Mouse (Mus musculus): ENCODE measurements around the gene Apod.
A peak's percentile ranks its signal among the peaks of the same experiment; 100 is the strongest.
"Not testable (repeated sequence)": the region's sequence is repeated elsewhere in the genome, so short reads cannot be mapped to it uniquely, and the experiment has no call there.

Gene Apod

DNA sequence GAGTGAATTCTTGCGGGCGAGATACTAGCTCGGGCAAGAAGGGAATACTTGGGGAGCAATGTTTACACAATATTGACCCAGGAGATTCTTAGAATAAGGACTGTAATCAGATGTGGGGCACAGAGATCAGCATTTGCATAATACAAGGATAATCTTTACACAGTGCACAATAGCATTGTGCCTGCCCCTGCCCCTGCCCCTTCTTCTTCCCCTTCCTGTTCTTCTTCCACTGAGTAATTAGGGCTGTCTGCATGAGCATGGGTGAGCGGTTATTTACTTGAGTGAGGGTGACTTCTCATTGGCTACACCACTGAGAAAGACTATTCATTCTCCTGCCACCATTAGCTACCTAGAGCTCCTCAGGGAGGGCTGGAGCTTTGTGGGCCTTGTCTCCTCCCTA is 6.9 kb upstream of the Apod start:
- DNase-seq (ENCODE audit: low spot score in 2 of 2): no peak

DNA sequence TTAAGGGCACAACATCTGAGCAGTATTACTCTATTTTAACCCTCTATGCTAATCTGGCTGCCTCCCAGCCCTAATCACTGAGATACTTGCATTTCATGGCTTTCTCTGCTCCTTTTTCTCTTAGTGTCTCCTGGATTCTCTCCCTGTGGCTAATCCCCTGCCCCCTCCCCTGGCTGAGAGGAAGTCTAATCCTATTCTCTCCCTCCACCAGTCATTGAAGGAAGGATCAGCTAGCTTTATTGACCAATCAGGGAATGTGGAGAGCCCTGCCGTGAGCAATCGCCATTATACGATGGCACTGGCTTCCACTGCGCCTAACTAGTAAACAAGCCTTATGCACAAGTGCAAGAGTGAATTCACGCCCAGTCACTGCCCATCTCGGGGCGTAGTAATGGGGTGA is 6.3 kb upstream of the Apod start:
- DNase-seq (ENCODE audit: low spot score in 2 of 2): no peak

DNA sequence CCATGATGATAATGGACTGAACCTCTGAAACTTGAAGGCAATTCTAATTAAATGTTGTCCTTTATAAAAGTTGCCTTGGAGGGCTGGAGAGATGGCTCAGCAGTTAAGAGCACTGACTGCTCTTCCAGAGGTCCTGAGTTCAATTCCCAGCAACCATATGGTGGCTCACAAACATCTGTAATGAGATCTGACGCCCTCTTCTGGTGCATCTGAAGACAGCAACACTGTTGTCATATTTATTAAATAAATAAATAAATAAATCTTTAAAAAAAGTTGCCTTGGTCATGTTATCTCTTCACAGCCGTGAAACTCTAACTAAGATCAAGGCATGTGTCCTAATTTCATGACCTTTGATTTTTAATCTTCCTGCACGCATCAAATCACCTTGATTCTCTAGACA is 5.1 kb upstream of the Apod start:
- not testable (repeated sequence) for DNase-seq (ENCODE audit: low spot score in 2 of 2)

DNA sequence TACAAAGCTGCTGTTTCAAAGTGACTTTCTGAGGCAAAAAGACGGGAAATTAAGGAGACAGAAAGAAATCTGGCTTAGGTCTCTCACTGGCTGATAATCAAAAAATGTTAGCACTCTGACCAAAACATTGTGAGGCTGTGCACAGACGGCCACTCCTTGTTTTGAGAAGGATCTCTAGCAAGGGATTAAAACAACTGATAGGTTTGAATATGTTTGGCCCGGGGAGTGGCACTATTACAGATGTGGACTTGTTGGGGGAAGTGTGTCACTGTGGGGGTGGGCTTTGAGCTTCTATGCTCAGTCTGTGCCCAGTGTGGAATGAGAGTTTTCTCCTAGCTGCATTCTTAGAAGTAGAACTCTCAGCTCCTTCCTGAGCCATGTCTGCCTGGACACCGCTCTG is 4.7 kb upstream of the Apod start:
- no peak for DNase-seq (ENCODE audit: low spot score in 2 of 2)

DNA sequence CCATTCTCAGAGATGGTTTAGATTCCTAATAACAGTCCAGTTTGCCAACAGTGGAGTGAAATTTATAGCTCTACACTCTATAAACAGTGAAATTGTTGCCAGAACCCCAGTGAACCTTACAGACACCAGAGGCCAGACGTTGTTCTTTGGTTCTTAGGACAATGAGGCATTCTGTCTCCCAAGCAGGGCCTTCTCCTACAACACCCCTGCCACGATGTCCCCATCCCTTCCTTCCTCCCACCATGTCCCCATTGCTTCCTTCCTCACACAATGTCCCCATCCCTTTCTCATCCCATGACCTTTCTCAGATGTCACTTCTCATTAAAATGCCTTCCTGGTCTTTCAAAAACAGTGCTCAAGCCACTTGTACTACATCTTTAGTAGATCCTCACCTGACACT is 3.8 kb upstream of the Apod start:
- DNase-seq (ENCODE audit: low spot score in 2 of 2): no peak

DNA sequence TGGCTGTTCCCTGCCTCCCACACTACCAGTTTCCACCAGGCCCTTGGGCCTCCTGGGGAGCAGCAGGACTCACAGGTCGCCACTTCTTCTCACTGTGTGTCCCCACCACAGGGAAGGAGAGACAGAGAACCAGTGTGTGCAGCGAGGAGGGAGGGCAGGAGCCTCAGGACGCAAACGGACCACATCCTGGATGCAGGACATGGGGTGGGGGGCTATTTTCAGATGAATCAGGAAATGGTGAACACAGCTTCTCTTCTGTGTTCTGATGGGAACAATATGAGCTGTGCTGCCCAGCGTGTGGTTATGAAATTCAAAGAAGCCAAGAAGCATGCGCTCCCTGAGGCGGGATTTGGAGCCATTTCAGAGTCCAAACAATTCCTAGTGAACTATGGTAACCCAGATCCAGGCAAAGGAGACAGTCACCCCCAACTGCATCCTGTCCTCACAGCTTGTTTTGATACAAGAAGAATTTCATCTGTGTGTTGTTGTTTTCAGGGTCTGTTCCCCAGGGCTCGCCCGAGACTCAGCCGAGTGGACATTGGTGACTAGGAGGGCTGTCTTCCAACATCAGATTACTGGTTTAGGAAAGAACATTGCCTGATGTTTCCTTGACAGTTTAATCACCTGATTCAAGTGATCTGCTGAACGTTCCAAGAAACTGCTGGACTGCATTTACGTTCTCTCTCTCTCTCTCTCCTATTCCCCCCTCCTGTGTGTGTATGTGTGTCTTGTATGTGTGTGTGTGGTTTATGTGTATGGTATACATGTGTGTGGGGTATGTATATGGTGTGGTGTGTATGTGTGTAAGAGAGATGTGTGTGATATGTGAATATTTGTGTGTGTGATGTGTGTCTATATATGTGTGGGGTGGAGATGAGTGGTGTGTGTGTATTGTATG is 1.9 kb upstream of the Apod start:
- not testable (repeated sequence) for DNase-seq (ENCODE audit: low spot score in 2 of 2)

DNA sequence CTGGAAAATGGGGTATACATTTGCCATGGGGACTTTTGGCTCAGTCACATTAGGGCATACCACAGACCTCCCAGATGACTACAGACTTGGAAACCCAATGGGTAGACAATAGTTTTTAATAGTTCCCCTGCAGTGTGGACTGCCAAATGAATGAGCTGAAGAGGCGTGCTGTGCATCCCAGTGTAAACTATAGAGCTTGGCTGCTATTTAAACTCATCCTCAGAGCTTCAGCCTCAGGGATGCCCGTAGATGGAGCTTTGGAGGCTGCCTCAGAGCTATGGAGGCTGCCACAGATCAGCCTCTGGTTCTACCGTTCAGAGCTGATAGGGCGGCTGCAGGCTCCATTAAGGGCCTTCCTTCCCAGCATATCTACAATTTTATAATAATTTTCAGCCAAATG is 686 bp upstream of the Apod start:
- DNase-seq (ENCODE audit: low spot score in 2 of 2): no peak

DNA sequence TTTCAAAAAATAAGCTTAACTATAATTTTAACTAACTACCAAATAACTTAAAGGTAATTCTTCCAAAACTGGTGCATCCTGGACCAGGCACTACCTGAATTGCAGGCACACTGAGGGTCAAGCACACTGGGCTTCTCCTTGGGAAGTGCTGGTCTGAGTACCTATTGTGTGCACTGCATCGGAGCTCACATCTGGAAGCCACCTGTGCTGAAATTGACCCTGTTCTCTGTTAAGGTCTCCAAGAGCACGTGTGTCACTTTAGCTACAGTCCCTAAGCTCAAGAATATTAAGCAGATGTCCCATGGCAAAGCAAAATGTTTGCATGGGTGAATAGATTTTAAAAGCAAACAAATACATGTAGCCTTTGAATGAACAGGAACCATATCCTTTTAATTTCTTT is 997 bp downstream of the Apod start:
- DNase-seq (ENCODE audit: low spot score in 2 of 2): no peak

DNA sequence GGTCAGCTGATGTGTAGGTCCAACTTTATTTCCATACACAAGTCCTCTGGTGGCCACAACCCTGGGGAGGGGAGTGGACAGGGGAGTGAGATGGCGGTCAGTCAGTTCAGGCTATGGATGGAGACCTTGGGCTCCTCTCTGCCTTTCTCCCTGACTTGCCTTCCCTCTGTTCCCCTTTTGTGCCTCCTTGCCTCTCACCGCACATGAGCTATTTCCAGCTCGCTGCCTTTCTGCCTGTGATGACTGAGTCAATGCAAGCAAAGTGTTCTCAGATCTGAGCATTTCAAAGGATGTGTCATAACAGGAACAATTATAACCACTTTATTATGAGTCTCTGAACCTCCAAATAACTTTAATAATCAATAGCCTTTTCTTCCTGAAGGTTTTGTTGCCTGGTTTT is 2.3 kb downstream of the Apod start:
- peak in 1 of 2 experiments; percentile 22 for DNase-seq (ENCODE audit: low spot score in 2 of 2)

DNA sequence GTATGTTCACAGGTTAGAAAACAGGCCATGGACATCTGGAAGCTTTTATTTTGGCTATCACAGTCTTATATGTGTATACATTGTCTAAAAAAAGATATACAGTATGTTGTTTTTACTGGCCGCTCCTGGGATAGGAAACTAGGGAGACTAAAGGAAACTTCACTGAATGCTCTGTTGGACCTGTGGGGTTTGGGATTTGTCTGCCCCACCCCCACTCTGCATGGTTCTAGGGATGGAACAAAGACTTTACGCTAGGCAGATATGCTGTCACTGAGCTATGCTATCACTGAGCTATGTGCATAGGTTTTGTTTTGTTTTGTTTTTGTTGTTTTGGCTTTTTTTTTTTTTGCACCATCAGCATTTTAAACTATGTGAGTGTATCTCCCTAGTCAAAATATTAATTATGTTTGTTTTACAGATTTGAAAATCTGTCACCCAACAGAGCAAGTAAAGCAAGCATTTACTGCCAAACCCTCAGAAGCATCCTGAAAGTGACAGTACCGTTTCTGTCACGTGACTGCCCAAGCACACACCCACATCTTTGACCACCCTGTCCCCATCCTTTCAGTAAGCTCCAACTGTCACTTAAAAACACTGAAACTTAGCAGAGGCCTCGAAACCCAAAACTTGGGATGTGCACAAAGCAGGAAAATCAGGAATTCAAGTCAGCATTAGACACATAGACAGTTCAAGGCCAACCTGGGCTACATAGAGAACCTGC is 9.2 kb downstream of the Apod start:
- no peak for DNase-seq (ENCODE audit: low spot score in 2 of 2)

DNA sequence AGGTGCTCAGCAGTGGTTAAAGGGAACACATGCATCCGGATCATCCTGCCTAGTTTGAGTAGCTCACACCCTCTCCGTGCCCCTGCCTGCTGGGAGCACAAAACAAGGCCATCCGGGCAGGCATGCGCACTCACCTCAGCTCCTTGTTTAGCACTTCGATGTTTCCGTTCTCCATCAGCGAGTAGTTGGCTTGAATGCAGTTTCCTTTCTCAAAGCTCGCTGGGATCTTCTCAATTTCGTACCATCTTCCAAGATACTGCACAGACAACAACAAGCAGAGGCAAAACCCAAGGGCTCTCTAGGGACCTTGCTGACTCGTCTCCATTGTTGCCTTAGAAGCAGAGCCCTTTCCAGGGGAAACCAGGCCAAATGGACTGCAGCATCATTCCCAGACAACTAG is 11.3 kb downstream of the Apod start:
- DNase-seq (ENCODE audit: low spot score in 2 of 2): no peak

DNA sequence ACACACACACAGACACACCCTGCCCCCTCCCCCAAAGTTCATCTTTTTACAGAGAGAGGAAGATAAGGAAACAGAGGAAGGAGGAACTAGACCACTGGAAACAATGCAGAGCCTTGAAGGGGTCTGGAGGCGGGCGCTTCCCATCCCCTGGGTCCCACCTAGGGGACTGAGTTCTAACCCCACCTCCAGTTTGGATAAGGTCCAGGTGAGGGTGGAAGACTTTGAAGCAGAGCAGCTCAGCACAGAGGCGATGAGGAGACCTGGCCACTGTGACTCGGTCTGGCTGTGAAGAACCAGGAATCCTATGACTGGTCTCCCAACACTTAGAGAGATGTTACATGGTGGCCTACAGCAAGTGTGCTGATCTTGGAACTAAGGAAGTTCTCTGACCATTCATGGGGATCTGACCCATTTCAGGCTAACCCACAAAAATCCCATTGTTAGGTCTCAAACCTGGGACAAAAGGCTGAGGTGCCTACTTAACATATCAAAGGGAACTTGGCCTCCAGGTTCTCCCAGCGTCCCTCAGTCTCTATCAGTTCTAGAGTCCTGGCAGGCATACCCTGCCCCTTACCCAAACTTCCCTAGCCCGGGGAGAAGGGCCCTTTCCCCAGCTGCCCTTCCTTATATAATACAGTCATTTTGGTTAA is 13.6 kb downstream of the Apod start:
- DNase-seq (ENCODE audit: low spot score in 2 of 2): no peak

DNA sequence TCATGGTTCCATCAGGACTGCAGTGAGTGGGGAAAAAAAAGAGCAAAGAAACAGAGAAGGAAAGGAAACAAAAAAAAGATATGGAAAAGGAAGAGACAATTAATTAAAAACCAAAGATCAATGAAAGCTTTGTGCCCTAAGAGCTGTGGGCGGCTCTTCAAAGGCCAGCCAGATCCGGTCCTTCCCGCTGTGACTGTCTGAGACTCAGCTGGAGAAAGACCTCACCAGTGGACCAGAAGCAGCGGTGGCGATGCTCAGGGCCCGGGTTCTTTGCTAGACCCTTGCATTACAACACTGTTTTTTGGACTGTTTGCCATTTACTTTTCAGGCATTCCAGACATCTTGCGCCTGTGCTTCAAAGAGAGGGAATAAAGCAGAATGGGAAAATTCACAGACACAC is 14.1 kb downstream of the Apod start:
- no peak for DNase-seq (ENCODE audit: low spot score in 2 of 2)

DNA sequence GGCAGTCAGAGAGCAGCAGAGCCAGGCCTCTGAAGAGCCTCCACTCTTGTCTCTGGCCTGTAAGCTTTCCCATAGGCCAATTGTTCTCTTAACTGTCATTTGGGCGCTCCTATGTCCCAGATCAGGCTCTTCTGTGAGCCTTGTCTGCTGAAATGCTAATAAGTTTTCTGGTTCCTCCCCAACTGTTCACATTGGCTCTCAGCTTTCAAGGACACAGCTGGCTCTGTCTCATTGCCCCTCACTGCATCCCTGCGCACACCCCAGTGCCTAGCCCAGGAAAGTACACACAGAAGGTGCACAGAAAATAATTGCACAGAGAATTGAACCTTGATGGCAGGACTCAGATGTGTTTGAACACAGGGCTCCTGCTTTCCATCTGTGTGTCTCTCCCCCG is 14.7 kb downstream of the Apod start:
- no peak for DNase-seq (ENCODE audit: low spot score in 2 of 2)

DNA sequence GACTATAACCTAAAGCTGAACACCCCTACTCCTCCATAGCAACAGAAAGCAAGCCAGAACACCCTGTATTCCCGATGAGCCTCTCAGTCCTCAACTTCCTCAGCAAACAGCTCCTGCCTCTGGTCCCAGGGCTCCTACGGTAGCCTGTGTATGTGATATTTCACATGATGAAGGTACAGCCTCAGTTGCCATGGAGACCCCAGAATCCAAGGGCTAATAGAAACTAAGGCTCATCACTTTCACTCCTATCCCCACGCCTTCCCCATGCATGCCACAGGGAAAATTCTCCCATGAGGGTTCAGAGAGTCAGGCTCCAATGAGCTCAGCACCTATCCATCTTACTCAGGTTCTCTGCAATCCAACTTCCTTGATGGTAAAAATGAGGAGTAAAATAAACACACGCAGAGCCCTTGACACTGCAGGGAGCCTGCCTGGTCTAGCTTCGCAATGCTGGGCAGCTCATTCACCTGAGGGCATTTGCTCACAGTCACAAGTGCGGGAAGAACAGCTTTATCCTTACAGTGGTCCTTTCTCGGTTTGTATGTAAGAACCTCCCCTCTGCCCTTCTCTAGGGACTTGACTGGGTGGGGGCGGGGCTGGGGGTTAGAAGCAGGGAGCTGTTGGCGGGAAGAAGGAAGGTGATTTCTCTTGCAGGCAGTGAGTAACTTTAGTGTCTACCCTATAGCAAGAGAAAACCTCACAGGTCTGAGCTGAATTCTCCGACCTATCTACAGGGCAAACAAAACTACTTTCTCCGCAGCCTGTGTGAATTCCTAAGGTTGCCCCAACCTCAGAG is 15.2 kb downstream of the Apod start:
- no peak for DNase-seq (ENCODE audit: low spot score in 2 of 2)

DNA sequence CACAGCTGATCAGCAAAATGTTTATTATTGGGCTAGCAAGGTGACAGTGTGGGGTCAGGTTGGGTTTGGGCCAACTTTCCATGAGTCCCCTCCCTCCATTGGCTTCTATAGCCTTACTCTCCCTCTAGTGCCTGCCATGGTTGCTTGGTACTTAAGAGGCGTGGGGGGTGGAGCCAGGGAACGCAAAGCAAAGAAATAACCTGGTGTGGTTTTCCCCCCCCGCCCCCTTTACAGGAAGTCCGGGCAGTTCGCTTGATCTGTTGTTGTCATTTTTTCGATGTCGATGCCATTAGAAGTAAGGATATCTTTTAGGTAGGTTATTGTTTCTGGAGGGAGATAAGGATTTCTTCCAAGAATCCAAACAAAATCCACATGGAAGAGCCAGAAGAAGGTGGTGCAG is 17.5 kb downstream of the Apod start:
- DNase-seq (ENCODE audit: low spot score in 2 of 2): no peak

DNA sequence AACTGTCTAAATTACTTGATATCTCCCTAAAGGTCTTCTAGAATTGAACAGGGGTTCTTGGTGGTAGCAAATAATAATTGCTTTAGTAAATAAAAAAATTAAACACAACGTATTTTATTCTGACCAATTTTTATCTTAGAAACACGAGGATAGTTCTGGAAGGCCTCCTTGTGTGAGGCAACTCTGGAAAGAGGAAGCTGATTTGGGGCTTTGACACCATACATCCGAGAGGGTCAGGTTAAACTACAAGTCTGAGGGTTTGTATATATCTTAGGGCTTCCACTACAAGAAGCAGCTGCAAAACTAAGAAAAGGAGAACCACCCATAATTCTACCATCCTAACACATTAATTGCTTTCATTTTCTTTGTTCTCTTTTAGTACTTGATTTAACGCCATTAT is 20.8 kb downstream of the Apod start:
- DNase-seq (ENCODE audit: low spot score in 2 of 2): no peak

DNA sequence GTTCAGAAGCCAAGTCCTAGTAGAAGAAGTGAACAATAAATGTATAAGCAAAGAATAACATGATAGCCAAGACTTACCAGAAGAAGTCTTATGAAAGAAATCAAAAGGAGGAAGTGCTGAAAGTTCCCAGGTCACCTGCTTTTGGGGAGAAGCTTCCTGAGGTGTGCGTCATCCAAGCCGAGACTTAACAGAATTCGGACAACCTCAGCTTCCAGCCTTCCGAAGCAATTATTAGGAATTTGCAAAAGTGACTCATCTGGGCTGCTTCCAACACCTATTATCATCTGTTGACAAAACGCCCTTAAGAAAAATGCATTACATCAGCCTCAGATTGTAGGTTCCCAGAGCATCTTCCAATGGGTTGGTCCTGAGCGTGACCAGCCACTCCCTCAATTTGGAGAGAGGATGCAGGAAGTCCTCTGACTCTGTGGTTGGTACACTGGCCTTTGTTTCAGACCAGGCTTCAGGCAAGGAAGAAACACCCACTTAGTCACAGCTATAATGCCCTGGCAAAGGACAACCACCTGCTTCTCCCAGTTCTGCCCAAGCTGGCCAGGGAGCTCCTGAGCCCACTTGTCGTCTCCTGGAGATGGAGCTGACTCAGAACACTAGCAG is 23.8 kb downstream of the Apod start:
- no peak for DNase-seq (ENCODE audit: low spot score in 2 of 2)

DNA sequence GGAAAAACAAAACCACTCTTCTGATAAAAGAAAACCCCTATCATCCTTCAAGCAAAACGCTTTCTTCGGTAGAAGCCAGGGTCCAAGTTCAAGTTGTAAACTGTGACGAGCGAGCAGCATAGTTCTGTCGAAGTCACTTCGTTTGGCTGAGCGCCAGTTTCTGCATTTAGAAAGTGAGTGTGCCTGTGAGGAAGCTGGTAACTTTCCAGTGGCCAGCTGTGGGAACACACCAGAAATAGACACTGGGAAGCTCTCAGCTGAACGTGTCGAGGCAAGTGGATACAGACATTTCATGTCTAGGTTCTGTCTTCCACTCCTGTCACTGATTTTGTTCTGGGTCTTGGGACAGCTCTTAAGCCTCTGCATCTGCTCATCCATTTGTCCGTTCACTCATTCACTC is 24.3 kb downstream of the Apod start:
- peak; percentile 56 to 69 for DNase-seq (ENCODE audit: low spot score in 2 of 2)

DNA sequence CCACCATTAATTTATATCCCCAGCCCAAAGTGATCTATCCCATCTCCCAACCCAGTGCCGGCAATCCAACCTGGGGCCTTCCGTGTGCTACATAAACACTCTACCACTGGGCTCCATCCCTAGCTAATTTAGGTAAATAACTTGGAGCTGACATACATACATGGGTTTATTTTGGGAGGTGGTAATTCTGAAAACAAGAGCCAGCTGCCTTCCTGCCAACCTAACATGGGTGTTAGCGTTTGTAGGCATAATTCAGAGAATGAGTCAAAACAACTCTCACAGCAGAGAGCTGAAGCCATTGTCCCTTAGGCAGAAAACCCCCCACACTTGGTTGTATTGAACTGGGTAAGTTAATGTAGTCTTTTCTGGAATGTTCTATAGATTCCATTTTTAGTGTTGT is 26.9 kb downstream of the Apod start:
- DNase-seq (ENCODE audit: low spot score in 2 of 2): no peak

DNA sequence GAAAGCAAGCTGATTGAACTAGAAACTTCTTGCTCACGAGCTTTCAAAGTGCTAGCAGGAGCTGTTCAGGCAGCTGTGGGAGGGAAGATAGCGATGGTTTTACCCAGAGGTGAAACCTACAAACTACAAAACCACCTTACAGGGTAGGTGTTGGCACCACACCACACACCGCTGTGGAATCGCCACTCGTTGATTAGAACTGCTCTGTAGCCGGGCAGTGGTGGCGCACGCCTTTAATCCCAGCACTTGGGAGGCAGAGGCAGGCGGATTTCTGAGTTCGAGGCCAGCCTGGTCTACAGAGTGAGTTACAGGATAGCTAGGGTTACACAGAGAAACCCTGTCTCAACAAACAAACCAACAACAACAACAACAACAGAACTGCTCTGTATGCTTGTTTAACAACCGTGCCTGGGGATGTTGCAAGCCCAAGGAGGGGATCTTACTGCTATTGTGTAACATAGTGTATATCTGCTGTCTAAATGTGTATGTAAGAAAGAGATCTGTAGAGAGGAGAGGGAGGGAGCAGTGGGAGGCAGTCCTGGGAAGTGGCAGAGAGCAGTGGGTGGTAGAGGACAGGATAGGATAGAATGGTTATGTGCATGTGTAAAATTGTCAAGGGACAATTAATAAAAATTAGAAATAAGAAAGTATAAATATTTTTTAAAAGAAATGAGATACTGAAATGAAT is 27.7 kb downstream of the Apod start:
- no peak for DNase-seq (ENCODE audit: low spot score in 2 of 2)

All from frontal cortex, postnatal 25 days (tissue).